Mouse (Mus musculus): ENCODE data around the gene Npl.

DNA sequence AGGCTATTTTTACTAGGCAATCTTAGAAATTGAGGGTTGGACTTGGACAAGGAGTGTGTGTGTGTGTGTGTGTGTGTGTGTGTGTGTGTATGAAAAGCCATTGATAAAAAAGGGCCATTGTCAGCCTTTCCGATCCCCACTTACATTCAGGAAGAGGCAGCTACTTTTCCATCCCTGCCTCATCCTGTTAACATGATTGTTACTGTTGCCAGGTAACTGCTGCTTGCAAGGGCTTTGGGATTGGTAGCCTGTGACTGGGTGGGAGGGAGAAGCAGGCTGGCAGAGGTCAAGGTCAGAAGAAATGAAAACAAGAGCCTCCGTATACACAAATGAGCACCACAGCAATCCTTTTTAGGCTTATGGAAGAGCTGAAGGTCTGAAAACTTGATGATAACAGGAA is 48.9 kb upstream of the Npl start:
- TF ChIP-seq CTCF (IDR thresholded peaks at IDR 0.05; ENCODE audit: insufficient read depth, low read depth, low read length): no peak
- TF ChIP-seq POLR2A (IDR thresholded peaks at IDR 0.05; ENCODE audit: insufficient read depth, low read depth, low read length): no peak
